Mouse (Mus musculus) olfactory bulb, adult 2 months (tissue): ENCODE results near the gene Tdrd9.

Experiments used
- CTCF ChIP-seq: fragments of 200-500 bp; IDR thresholded peaks from 2 replicates; pipeline ENCODE4 v1.5.1; 2012; ENCODE audit warnings: low read depth, mild to moderate bottlenecking, low read length, moderate library complexity; ENCODE audit not compliant: insufficient read depth
- POLR2A ChIP-seq: fragments of 200-500 bp; IDR thresholded peaks from 2 replicates; pipeline ENCODE4 v1.6.1; 2012; ENCODE audit warnings: mild to moderate bottlenecking, low read depth, low read length, moderate library complexity; ENCODE audit not compliant: insufficient read depth

GRCm38 (mm10) chr12:112042681-112043080, 71.3 kb downstream of the Tdrd9 start:
- no peak for TF ChIP-seq CTCF
- no peak for TF ChIP-seq POLR2A
